Mouse (Mus musculus) cerebellum, postnatal 4 days (tissue): Measurements from ENCODE around the gene Gm49333.
A peak's percentile ranks its signal among the peaks of the same experiment; 100 is the strongest.
"Not testable (repeated sequence)": the region's sequence is repeated elsewhere in the genome, so short reads cannot be mapped to it uniquely, and the experiment has no call there.

Source experiments
- DNase-seq, 2 experiments: peaks; one replicate each; pipeline ENCODE4 v3.0.0; 2022; ENCODE audit warnings: low spot score in 2 of 2, mixed read lengths in 1 of 2

The Gm49333 gene

GRCm38 (mm10) chr16:20623211-20623610 lies 11.8 kb downstream of the Gm49333 start:
- no peak for DNase-seq

GRCm38 (mm10) chr16:20628871-20629391 lies 17.5 kb downstream of the Gm49333 start:
- no peak for DNase-seq

GRCm38 (mm10) chr16:20629731-20630634 lies 18.6 kb downstream of the Gm49333 start, which contains the start of gene Ece2:
Ece2 (plus strand) TSS chr16:20629828.
- peak in 1 of 2 experiments; percentile 51 for DNase-seq

GRCm38 (mm10) chr16:20637410-20637809 lies 26.0 kb downstream of the Gm49333 start:
- DNase-seq = no peak

- DNase-seq = peak in 1 of 2 experiments; percentile 38
These were observed 27.0 kb downstream of the Gm49333 start for GRCm38 (mm10) chr16:20638367-20638766.

GRCm38 (mm10) chr16:20642161-20642560 lies 30.8 kb downstream of the Gm49333 start:
- peak; percentile 49 to 83 for DNase-seq

- DNase-seq = no peak
These were observed 32.5 kb downstream of the Gm49333 start for GRCm38 (mm10) chr16:20643911-20644310.

GRCm38 (mm10) chr16:20651076-20651946 lies 39.9 kb downstream of the Gm49333 start, which contains the start of gene Psmd2:
Psmd2 (plus strand) TSS chr16:20651652.
- peak; percentile 95 to 97 for DNase-seq

- no peak for DNase-seq
These were observed 40.5 kb downstream of the Gm49333 start for GRCm38 (mm10) chr16:20651947-20652310.

GRCm38 (mm10) chr16:20653315-20653714 lies 41.9 kb downstream of the Gm49333 start:
- DNase-seq = no peak

GRCm38 (mm10) chr16:20657661-20658060 lies 46.3 kb downstream of the Gm49333 start:
- DNase-seq = no peak

- DNase-seq = not testable (repeated sequence)
These were observed 56.6 kb downstream of the Gm49333 start, which contains the start of gene Eif4g1 for GRCm38 (mm10) chr16:20668013-20668412. Eif4g1 (plus strand) TSS chr16:20668313.

- DNase-seq = no peak
These were observed 58.9 kb downstream of the Gm49333 start for GRCm38 (mm10) chr16:20670291-20670690.

GRCm38 (mm10) chr16:20671886-20672285 lies 60.5 kb downstream of the Gm49333 start:
- no peak for DNase-seq

GRCm38 (mm10) chr16:20672500-20672902 lies 61.1 kb downstream of the Gm49333 start:
- DNase-seq = peak; percentile 91 to 96

- DNase-seq = peak in 1 of 2 experiments; percentile 56
These were observed 61.7 kb downstream of the Gm49333 start for GRCm38 (mm10) chr16:20672965-20673705.

GRCm38 (mm10) chr16:20673706-20674303 lies 62.4 kb downstream of the Gm49333 start:
- DNase-seq = peak in 1 of 2 experiments; percentile 10

- DNase-seq = no peak
These were observed 63.8 kb downstream of the Gm49333 start for GRCm38 (mm10) chr16:20675213-20675612.

- DNase-seq = no peak
These were observed 65.3 kb downstream of the Gm49333 start for GRCm38 (mm10) chr16:20676702-20677101.

- no peak for DNase-seq
These were observed 66.0 kb downstream of the Gm49333 start for GRCm38 (mm10) chr16:20677380-20677779.
